Mouse (Mus musculus) hindbrain, embryonic 11.5 days (tissue): ENCODE data around the gene Fkbp11. TPM values are rescaled to one million over a fixed set of nuclear protein-coding genes. Genes with fewer than 3 reads are reported as not detected.

ENCODE experiments used
- ATAC-seq: fragments of 200-750 bp; cut with Nextera tagmentation; 2 replicates; pipeline ENCODE4 v1.8.0; 2017; ENCODE audit warnings: mild to moderate bottlenecking, moderate TSS enrichment, moderate library complexity; ENCODE audit not compliant: low FRiP score
- DNase-seq: peaks from one replicate; pipeline ENCODE4 v3.0.0-alpha.2; 2015; ENCODE audit warnings: low spot score
- H3K27ac ChIP-seq: fragments of 300-500 bp; sonication (generic); 2 replicates; pipeline ENCODE4 v1.5.1; 2014; ENCODE audit warnings: mild to moderate bottlenecking, low read depth, low read length
- H3K27me3 ChIP-seq: fragments of 300-500 bp; sonication (generic); 2 replicates; pipeline ENCODE4 v1.6.1; 2014; ENCODE audit warnings: mild to moderate bottlenecking, low read length, moderate library complexity, mixed read lengths; ENCODE audit not compliant: control insufficient read depth, insufficient read depth
- H3K36me3 ChIP-seq: fragments of 300-500 bp; sonication (generic); 2 replicates; pipeline ENCODE4 v1.6.1; 2014; ENCODE audit warnings: mild to moderate bottlenecking, low read length, moderate library complexity, mixed read lengths; ENCODE audit not compliant: control insufficient read depth, insufficient read depth
- H3K4me1 ChIP-seq: fragments of 300-500 bp; sonication (generic); replicated peaks from 2 replicates; pipeline ENCODE4 v1.6.1; 2014; ENCODE audit warnings: low read length, mixed read lengths; ENCODE audit not compliant: control insufficient read depth, insufficient read depth
- H3K4me2 ChIP-seq: fragments of 300-500 bp; sonication (generic); replicated peaks from 2 replicates; pipeline ENCODE4 v1.6.1; 2014; ENCODE audit warnings: mild to moderate bottlenecking, low read depth, low read length
- H3K4me3 ChIP-seq: fragments of 300-500 bp; sonication (generic); 2 replicates; pipeline ENCODE4 v1.5.1; 2014; ENCODE audit warnings: low read depth, low read length
- H3K9ac ChIP-seq: fragments of 300-500 bp; sonication (generic); 2 replicates; pipeline ENCODE4 v1.6.1; 2014; ENCODE audit warnings: low read depth, low read length
- H3K9me3 ChIP-seq: fragments of 300-500 bp; sonication (generic); 2 replicates; pipeline ENCODE4 v1.6.1; 2016; ENCODE audit warnings: low read length; ENCODE audit not compliant: control insufficient read depth
- WGBS: fragments of 180-500 bp; shearing (Covaris S2); extraction: QIAGEN DNeasy Blood & Tissue Kit; methylation state at CpG from one replicate; pipeline ENCODE4 v1.1.7; 2014; 5-methylcytosine and 5-hydroxymethylcytosine counted together
- polyA plus RNA-seq: library from polyadenylated mRNA; unstranded; fragments of >200 nt; fragmentation: Nextera tagmentation; extraction: Ambion mirVana; gene quantifications from 2 replicates; pipeline ENCODE4 v1.2.1, GENCODE M21; 2014

Gene Fkbp11
- 13.0 and 15.5 TPM in 2 replicates for polyA plus RNA-seq

- Histone ChIP-seq H3K36me3 (no peaks in the 10 kb centered on the region), H3K27me3 (peaks cover 11% of the 10 kb centered on the region; the same call in 1 of the 2 replicates), H3K4me2 (peak within 1 kb of the TSS; percentile 85), H3K9ac (peak within 1 kb of the TSS; percentile 56), H3K27ac (no peak within 1 kb of the TSS), H3K4me3 (peak within 1 kb of the TSS; percentile 41), H3K4me1 (peaks cover 5% of the 10 kb centered on the region; the same call in 1 of the 2 replicates), H3K9me3 (no peaks in the 10 kb centered on the region)
- peak; percentile 79 for ATAC-seq
- DNase-seq, result peak; percentile 74
- 1% methylated on average over 36 of the region's 39 CpGs for WGBS
Measured at GRCm38 (mm10) chr15:98727443-98728321, at the start of gene Fkbp11. Gene Fkbp11, minus strand, starts transcription at chr15:98728198.

GRCm38 (mm10) chr15:98777762-98778161 lies 49.8 kb upstream of the Fkbp11 start, which contains the start of gene Wnt10b:
Gene Wnt10b, minus strand, starts transcription at chr15:98778150.
- H3K9me3 ChIP-seq, result no peaks in the 10 kb centered on the region
- peak within 1 kb of the TSS; percentile 1; the same call in 1 of the 2 replicates for H3K4me3 ChIP-seq
- H3K27ac ChIP-seq, result no peak within 1 kb of the TSS
- H3K9ac ChIP-seq, result no peak within 1 kb of the TSS
- peaks cover 15% of the 10 kb centered on the region for H3K4me1 ChIP-seq
- H3K36me3 ChIP-seq, result no peaks in the 10 kb centered on the region
- peak within 1 kb of the TSS; percentile 23; the same call in 1 of the 2 replicates for H3K4me2 ChIP-seq
- under 1% methylated on average over 21 of the region's 33 CpGs for WGBS
- H3K27me3 ChIP-seq, result peaks cover 97% of the 10 kb centered on the region
- no peak for ATAC-seq
- DNase-seq, result peak; percentile 53

GRCm38 (mm10) chr15:98777005-98777616 lies 49.1 kb upstream of the Fkbp11 start:
- Histone ChIP-seq H3K4me3 (no peak overlapping the region; the same call in 1 of the 2 replicates), H3K27me3 (peaks cover 99% of the 10 kb centered on the region), H3K9me3 (no peaks in the 10 kb centered on the region), H3K4me2 (no peak overlapping the region), H3K4me1 (peaks cover 20% of the 10 kb centered on the region), H3K27ac (no peak overlapping the region), H3K36me3 (no peaks in the 10 kb centered on the region), H3K9ac (no peak overlapping the region)
- peak; percentile 48 for DNase-seq
- ATAC-seq, result no peak
- WGBS, result under 1% methylated on average over 19 of the region's 19 CpGs

GRCm38 (mm10) chr15:98776280-98777004 lies 48.4 kb upstream of the Fkbp11 start:
- Histone ChIP-seq H3K4me3 (peak overlapping the region; percentile 20), H3K27me3 (peaks cover 99% of the 10 kb centered on the region), H3K4me2 (peak overlapping the region; percentile 21; the same call in 1 of the 2 replicates), H3K9me3 (no peaks in the 10 kb centered on the region), H3K27ac (no peak overlapping the region), H3K9ac (no peak overlapping the region; the same call in 1 of the 2 replicates), H3K36me3 (no peaks in the 10 kb centered on the region), H3K4me1 (peaks cover 20% of the 10 kb centered on the region)
- ATAC-seq (peak; percentile 37; the same call in 1 of the 2 replicates), DNase-seq (peak; percentile 69)
- WGBS, result under 1% methylated on average over 62 of the region's 62 CpGs

GRCm38 (mm10) chr15:98775533-98775932 lies 47.5 kb upstream of the Fkbp11 start:
- Histone ChIP-seq H3K4me3 (no peak overlapping the region), H3K9ac (no peak overlapping the region), H3K36me3 (no peaks in the 10 kb centered on the region), H3K27ac (no peak overlapping the region), H3K4me2 (no peak overlapping the region), H3K9me3 (no peaks in the 10 kb centered on the region), H3K4me1 (peaks cover 20% of the 10 kb centered on the region), H3K27me3 (peaks cover 98% of the 10 kb centered on the region)
- WGBS, result 2% methylated on average over 5 of the region's 5 CpGs
- DNase-seq, result peak; percentile 30
- no peak for ATAC-seq

- no peak for ATAC-seq
- peaks cover 20% of the 10 kb centered on the region for H3K4me1 ChIP-seq
Measured at GRCm38 (mm10) chr15:98774096-98774495, 46.1 kb upstream of the Fkbp11 start.

GRCm38 (mm10) chr15:98772511-98773211 lies 44.7 kb upstream of the Fkbp11 start:
- no peak overlapping the region for H3K27ac ChIP-seq
- H3K27me3 ChIP-seq, result peaks cover 77% of the 10 kb centered on the region
- H3K9me3 ChIP-seq, result no peaks in the 10 kb centered on the region
- DNase-seq (peak; percentile 54), ATAC-seq (no peak)
- peaks cover 17% of the 10 kb centered on the region for H3K4me1 ChIP-seq
- H3K4me3 ChIP-seq, result peak overlapping the region; percentile 20; the same call in 1 of the 2 replicates
- H3K9ac ChIP-seq, result no peak overlapping the region; the same call in 1 of the 2 replicates
- H3K36me3 ChIP-seq, result no peaks in the 10 kb centered on the region
- 2% methylated on average over 36 of the region's 36 CpGs for WGBS
- H3K4me2 ChIP-seq, result peak overlapping the region; percentile 8

More at GRCm38 (mm10) chr15:98774096-98774495, 46.1 kb upstream of the Fkbp11 start:
- WGBS, result 5% methylated on average over 15 of the region's 15 CpGs
- Histone ChIP-seq H3K9ac (no peak overlapping the region), H3K9me3 (no peaks in the 10 kb centered on the region), H3K36me3 (no peaks in the 10 kb centered on the region), H3K4me2 (no peak overlapping the region), H3K4me3 (no peak overlapping the region), H3K27ac (no peak overlapping the region), H3K27me3 (peaks cover 92% of the 10 kb centered on the region)
- peak; percentile 20 for DNase-seq
